Mouse (Mus musculus): ENCODE data around the gene 1700019D03Rik. TPM values are rescaled to one million over a fixed set of nuclear protein-coding genes. Genes with fewer than 3 reads are reported as not detected.

1700019D03Rik gene
- polyA plus RNA-seq, 1 experiment from 2014 or later, result 8.0 TPM

- no peaks in the 10 kb centered on the region for H3K9me3 ChIP-seq (ENCODE audit: control insufficient read depth, low read length)
- no peak overlapping the region for H3K27ac ChIP-seq (ENCODE audit: low read depth, low read length)
- H3K4me1 ChIP-seq (replicated peaks; ENCODE audit: control insufficient read depth, insufficient read depth, low read length), result no peaks in the 10 kb centered on the region
- H3K9ac ChIP-seq (ENCODE audit: low read depth, low read length), result no peak overlapping the region
- ATAC-seq (ENCODE audit: low FRiP score), result no peak
- no peak for DNase-seq (ENCODE audit: low spot score)
- no peak overlapping the region for H3K4me2 ChIP-seq (replicated peaks; ENCODE audit: low read depth, low read length)
- H3K27me3 ChIP-seq (ENCODE audit: control insufficient read depth, insufficient read depth, low read length), result no peaks in the 10 kb centered on the region
- H3K36me3 ChIP-seq (ENCODE audit: control insufficient read depth, insufficient read depth, low read length), result no peaks in the 10 kb centered on the region
- WGBS, result 92% methylated on average over 5 of the region's 5 CpGs
- no peak overlapping the region for H3K4me3 ChIP-seq (ENCODE audit: low read depth, low read length)
These were observed 17.5 kb upstream of the 1700019D03Rik start for GRCm38 (mm10) chr1:53037443-53037871.

- Histone ChIP-seq H3K9me3 (ENCODE audit: control insufficient read depth, low read length) (no peaks in the 10 kb centered on the region), H3K27ac (ENCODE audit: low read depth, low read length) (no peak overlapping the region), H3K27me3 (ENCODE audit: control insufficient read depth, insufficient read depth, low read length) (no peaks in the 10 kb centered on the region), H3K4me3 (ENCODE audit: low read depth, low read length) (no peak overlapping the region), H3K36me3 (ENCODE audit: control insufficient read depth, insufficient read depth, low read length) (no peaks in the 10 kb centered on the region), H3K4me1 (replicated peaks; ENCODE audit: control insufficient read depth, insufficient read depth, low read length) (no peaks in the 10 kb centered on the region), H3K9ac (ENCODE audit: low read depth, low read length) (no peak overlapping the region), H3K4me2 (replicated peaks; ENCODE audit: low read depth, low read length) (no peak overlapping the region)
- peak; percentile 54 for DNase-seq (ENCODE audit: low spot score)
- ATAC-seq (ENCODE audit: low FRiP score), result no peak
These were observed 12.6 kb upstream of the 1700019D03Rik start for GRCm38 (mm10) chr1:53032550-53032949.

- Histone ChIP-seq H3K27me3 (ENCODE audit: control insufficient read depth, insufficient read depth, low read length) (no peaks in the 10 kb centered on the region), H3K4me2 (replicated peaks; ENCODE audit: low read depth, low read length) (no peak overlapping the region), H3K27ac (ENCODE audit: low read depth, low read length) (no peak overlapping the region), H3K36me3 (ENCODE audit: control insufficient read depth, insufficient read depth, low read length) (no peaks in the 10 kb centered on the region), H3K4me3 (ENCODE audit: low read depth, low read length) (no peak overlapping the region), H3K4me1 (replicated peaks; ENCODE audit: control insufficient read depth, insufficient read depth, low read length) (no peaks in the 10 kb centered on the region), H3K9ac (ENCODE audit: low read depth, low read length) (no peak overlapping the region), H3K9me3 (ENCODE audit: control insufficient read depth, low read length) (no peaks in the 10 kb centered on the region)
- no peak for ATAC-seq (ENCODE audit: low FRiP score)
- DNase-seq (ENCODE audit: low spot score), result no peak
- 71% methylated on average over 3 of the region's 3 CpGs for WGBS
These were observed 1.1 kb downstream of the 1700019D03Rik start for GRCm38 (mm10) chr1:53018746-53019505.

- Histone ChIP-seq H3K27me3 (ENCODE audit: control insufficient read depth, insufficient read depth, low read length) (no peaks in the 10 kb centered on the region), H3K4me1 (replicated peaks; ENCODE audit: control insufficient read depth, insufficient read depth, low read length) (no peaks in the 10 kb centered on the region), H3K9ac (ENCODE audit: low read depth, low read length) (no peak overlapping the region), H3K27ac (ENCODE audit: low read depth, low read length) (no peak overlapping the region), H3K4me3 (ENCODE audit: low read depth, low read length) (no peak overlapping the region), H3K9me3 (ENCODE audit: control insufficient read depth, low read length) (no peaks in the 10 kb centered on the region), H3K4me2 (replicated peaks; ENCODE audit: low read depth, low read length) (no peak overlapping the region), H3K36me3 (ENCODE audit: control insufficient read depth, insufficient read depth, low read length) (no peaks in the 10 kb centered on the region)
- no peak for DNase-seq (ENCODE audit: low spot score)
- 71% methylated on average over 5 of the region's 5 CpGs for WGBS
- no peak for ATAC-seq (ENCODE audit: low FRiP score)
These were observed 4.4 kb downstream of the 1700019D03Rik start for GRCm38 (mm10) chr1:53015606-53016005.

- ATAC-seq (ENCODE audit: low FRiP score) (no peak), DNase-seq (ENCODE audit: low spot score) (no peak)
- Histone ChIP-seq H3K36me3 (ENCODE audit: control insufficient read depth, insufficient read depth, low read length) (no peaks in the 10 kb centered on the region), H3K4me3 (ENCODE audit: low read depth, low read length) (no peak overlapping the region), H3K27ac (ENCODE audit: low read depth, low read length) (no peak overlapping the region), H3K9me3 (ENCODE audit: control insufficient read depth, low read length) (no peaks in the 10 kb centered on the region), H3K4me2 (replicated peaks; ENCODE audit: low read depth, low read length) (no peak overlapping the region), H3K9ac (ENCODE audit: low read depth, low read length) (no peak overlapping the region), H3K4me1 (replicated peaks; ENCODE audit: control insufficient read depth, insufficient read depth, low read length) (no peaks in the 10 kb centered on the region), H3K27me3 (ENCODE audit: control insufficient read depth, insufficient read depth, low read length) (no peaks in the 10 kb centered on the region)
- WGBS, result 91% methylated on average over 6 of the region's 6 CpGs
These were observed 5.3 kb downstream of the 1700019D03Rik start for GRCm38 (mm10) chr1:53014716-53015115.

- H3K36me3 ChIP-seq (ENCODE audit: control insufficient read depth, insufficient read depth, low read length), result no peaks in the 10 kb centered on the region
- no peak overlapping the region for H3K9ac ChIP-seq (ENCODE audit: low read depth, low read length)
- no peak overlapping the region for H3K4me2 ChIP-seq (replicated peaks; ENCODE audit: low read depth, low read length)
- no peak overlapping the region for H3K27ac ChIP-seq (ENCODE audit: low read depth, low read length)
- DNase-seq (ENCODE audit: low spot score), result no peak
- 80% methylated on average over 5 of the region's 5 CpGs for WGBS
- H3K4me3 ChIP-seq (ENCODE audit: low read depth, low read length), result no peak overlapping the region
- no peak for ATAC-seq (ENCODE audit: low FRiP score)
- no peaks in the 10 kb centered on the region for H3K9me3 ChIP-seq (ENCODE audit: control insufficient read depth, low read length)
- no peaks in the 10 kb centered on the region for H3K27me3 ChIP-seq (ENCODE audit: control insufficient read depth, insufficient read depth, low read length)
- no peaks in the 10 kb centered on the region for H3K4me1 ChIP-seq (replicated peaks; ENCODE audit: control insufficient read depth, insufficient read depth, low read length)
These were observed 33.3 kb downstream of the 1700019D03Rik start for GRCm38 (mm10) chr1:52986692-52987091.

GRCm38 (mm10) chr1:52973198-52973597 lies 46.8 kb downstream of the 1700019D03Rik start:
- H3K4me3 ChIP-seq (ENCODE audit: low read depth, low read length), result no peak overlapping the region
- H3K27me3 ChIP-seq (ENCODE audit: control insufficient read depth, insufficient read depth, low read length), result no peaks in the 10 kb centered on the region
- H3K4me2 ChIP-seq (replicated peaks; ENCODE audit: low read depth, low read length), result no peak overlapping the region
- ATAC-seq (ENCODE audit: low FRiP score), result no peak
- no peak for DNase-seq (ENCODE audit: low spot score)
- H3K36me3 ChIP-seq (ENCODE audit: control insufficient read depth, insufficient read depth, low read length), result no peaks in the 10 kb centered on the region
- no peaks in the 10 kb centered on the region for H3K4me1 ChIP-seq (replicated peaks; ENCODE audit: control insufficient read depth, insufficient read depth, low read length)
- no peak overlapping the region for H3K9ac ChIP-seq (ENCODE audit: low read depth, low read length)
- no peak overlapping the region for H3K27ac ChIP-seq (ENCODE audit: low read depth, low read length)
- H3K9me3 ChIP-seq (ENCODE audit: control insufficient read depth, low read length), result no peaks in the 10 kb centered on the region
- WGBS, result 86% methylated on average over 5 of the region's 5 CpGs

GRCm38 (mm10) chr1:52971881-52972503 lies 48.0 kb downstream of the 1700019D03Rik start:
- no peak overlapping the region for H3K9ac ChIP-seq (ENCODE audit: low read depth, low read length)
- peak; percentile 27 for DNase-seq (ENCODE audit: low spot score)
- no peak overlapping the region for H3K4me2 ChIP-seq (replicated peaks; ENCODE audit: low read depth, low read length)
- H3K9me3 ChIP-seq (ENCODE audit: control insufficient read depth, low read length), result no peaks in the 10 kb centered on the region
- H3K4me1 ChIP-seq (replicated peaks; ENCODE audit: control insufficient read depth, insufficient read depth, low read length), result no peaks in the 10 kb centered on the region
- no peak overlapping the region for H3K4me3 ChIP-seq (ENCODE audit: low read depth, low read length)
- H3K36me3 ChIP-seq (ENCODE audit: control insufficient read depth, insufficient read depth, low read length), result no peaks in the 10 kb centered on the region
- no peaks in the 10 kb centered on the region for H3K27me3 ChIP-seq (ENCODE audit: control insufficient read depth, insufficient read depth, low read length)
- WGBS, result 79% methylated on average over 2 of the region's 2 CpGs
- peak; percentile 38; the same call in 1 of the 2 replicates for ATAC-seq (ENCODE audit: low FRiP score)
- no peak overlapping the region for H3K27ac ChIP-seq (ENCODE audit: low read depth, low read length)

- Histone ChIP-seq H3K4me2 (replicated peaks; ENCODE audit: low read depth, low read length) (no peak overlapping the region), H3K4me3 (ENCODE audit: low read depth, low read length) (no peak overlapping the region), H3K27ac (ENCODE audit: low read depth, low read length) (no peak overlapping the region), H3K9ac (ENCODE audit: low read depth, low read length) (no peak overlapping the region), H3K4me1 (replicated peaks; ENCODE audit: control insufficient read depth, insufficient read depth, low read length) (no peaks in the 10 kb centered on the region), H3K36me3 (ENCODE audit: control insufficient read depth, insufficient read depth, low read length) (no peaks in the 10 kb centered on the region), H3K9me3 (ENCODE audit: control insufficient read depth, low read length) (no peaks in the 10 kb centered on the region), H3K27me3 (ENCODE audit: control insufficient read depth, insufficient read depth, low read length) (no peaks in the 10 kb centered on the region)
- ATAC-seq (ENCODE audit: low FRiP score) (no peak), DNase-seq (ENCODE audit: low spot score) (no peak)
- WGBS, result 74% methylated on average over 8 of the region's 8 CpGs
These were observed 55.4 kb downstream of the 1700019D03Rik start for GRCm38 (mm10) chr1:52964581-52964980.
